Mouse (Mus musculus): ENCODE measurements around the gene Mst1.

DNA sequence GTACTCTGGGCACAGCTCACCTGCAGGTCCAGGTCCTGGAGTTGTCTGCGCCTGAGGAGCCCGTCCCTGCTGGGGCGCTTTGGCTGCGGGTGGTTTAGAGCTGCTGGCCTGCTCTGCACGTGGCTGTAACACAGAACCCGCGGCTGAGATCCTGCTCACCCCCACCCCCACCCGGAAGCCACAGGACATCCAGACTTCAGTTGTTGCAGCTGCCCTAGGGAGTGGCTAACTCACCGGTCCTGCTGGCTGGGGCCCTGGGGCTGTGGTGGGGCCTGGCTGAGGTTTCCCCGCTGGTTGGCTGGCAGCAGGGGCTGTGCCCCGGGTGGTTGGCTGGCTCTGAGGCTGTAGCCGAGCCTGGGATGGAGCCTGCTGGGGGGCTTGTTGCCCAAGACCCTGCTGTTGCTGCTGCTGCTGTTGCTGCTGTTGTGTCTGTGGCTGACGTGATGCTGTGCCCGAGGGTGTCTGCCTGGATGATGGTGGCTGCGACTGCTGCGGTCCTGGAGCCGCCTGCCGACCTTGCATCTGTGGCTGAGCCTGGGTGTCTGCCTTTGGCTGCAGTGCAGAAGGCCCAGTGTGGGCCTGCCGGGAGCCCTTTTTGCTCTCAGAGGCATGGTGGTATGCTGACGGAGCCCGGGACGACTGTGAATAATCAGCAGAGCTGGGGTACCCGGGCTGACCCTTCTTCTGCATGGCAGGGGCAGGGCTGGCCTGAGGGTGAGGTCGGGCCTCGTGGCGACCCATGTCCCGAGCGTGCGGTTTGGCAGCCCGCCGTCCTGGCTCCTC lies 24.7 kb downstream of the Mst1 start:
- TF ChIP-seq GATA1 (IDR thresholded peaks at IDR 0.05; ENCODE audit: low read length) (no peak), TAL1 (IDR thresholded peaks at IDR 0.05; ENCODE audit: low read length) (no peak)

Measured in erythroblast, embryonic 14.5 days (primary cell).